Mouse (Mus musculus) left cerebral cortex, adult 9 months (tissue): ENCODE measurements at regions not wholly inside any gene's neighbourhood (a gene's known extent, or its start where the extent isn't known, plus 50 kb on each side); places are given as distances from the start of the nearest gene placed in this dataset.

Experiments
- DNase-seq, 2 experiments: peaks; one replicate each; pipeline ENCODE4 v3.0.0; 2022; ENCODE audit warnings: low spot score in 2 of 2

- no peak for DNase-seq
Observed at GRCm38 (mm10) chr3:50530654-50531053, 87.2 kb upstream of the Slc7a11 start.

- DNase-seq = no peak
Observed at GRCm38 (mm10) chr3:50524006-50524405, 80.6 kb upstream of the Slc7a11 start.

GRCm38 (mm10) chr3:50507211-50507610, 63.8 kb upstream of the Slc7a11 start:
- DNase-seq = no peak
